Mouse (Mus musculus) heart, embryonic 16.5 days (tissue): ENCODE measurements around the gene Gm11020. TPM values are rescaled to one million over a fixed set of nuclear protein-coding genes. Genes with fewer than 3 reads are reported as not detected.

Experiments used
- ATAC-seq: fragments of 200-750 bp; cut with Nextera tagmentation; replicated peaks from 2 replicates; pipeline ENCODE4 v1.8.0; 2017; ENCODE audit warnings: moderate number of reproducible peaks; ENCODE audit not compliant: insufficient read depth, low FRiP score; ENCODE audit errors: extremely low read depth
- H3K27ac ChIP-seq: fragments of 300-500 bp; sonication (generic); 2 replicates; pipeline ENCODE4 v1.5.1; 2014; ENCODE audit warnings: mild to moderate bottlenecking, low read length, control low read depth, moderate library complexity
- H3K27me3 ChIP-seq: fragments of 300-500 bp; sonication (generic); 2 replicates; pipeline ENCODE4 v1.6.1; 2014; ENCODE audit warnings: low read length, mixed read lengths; ENCODE audit not compliant: control insufficient read depth, insufficient read depth
- H3K36me3 ChIP-seq: fragments of 300-500 bp; sonication (generic); 2 replicates; pipeline ENCODE4 v1.6.1; 2014; ENCODE audit not compliant: control insufficient read depth, insufficient read depth
- H3K4me1 ChIP-seq: fragments of 300-500 bp; sonication (generic); 2 replicates; pipeline ENCODE4 v1.6.1; 2014; ENCODE audit warnings: low read length, mixed read lengths; ENCODE audit not compliant: control insufficient read depth, insufficient read depth
- H3K4me2 ChIP-seq: fragments of 300-500 bp; sonication (generic); 2 replicates; pipeline ENCODE4 v1.6.1; 2014; ENCODE audit warnings: low read depth, mild to moderate bottlenecking, control low read depth, low read length
- H3K4me3 ChIP-seq: fragments of 300-500 bp; sonication (generic); 2 replicates; pipeline ENCODE4 v1.5.1; 2014; ENCODE audit warnings: mild to moderate bottlenecking, control low read depth, low read length
- H3K9ac ChIP-seq: fragments of 300-500 bp; sonication (generic); 2 replicates; pipeline ENCODE4 v1.6.1; 2014; ENCODE audit warnings: low read length, control low read depth
- H3K9me3 ChIP-seq: fragments of 300-500 bp; sonication (generic); replicated peaks from 2 replicates; pipeline ENCODE4 v1.6.1; 2016; ENCODE audit warnings: low read length; ENCODE audit not compliant: control insufficient read depth
- WGBS: fragments of 180-500 bp; shearing (Covaris S2); extraction: QIAGEN DNeasy Blood & Tissue Kit; methylation state at CpG from one replicate; pipeline ENCODE4 v1.1.7; 2014; 5-methylcytosine and 5-hydroxymethylcytosine counted together
- polyA plus RNA-seq: library from polyadenylated mRNA; unstranded; fragments of >200 nt; fragmentation: Nextera tagmentation; extraction: Ambion mirVana; gene quantifications from 2 replicates; pipeline ENCODE4 v1.2.1, GENCODE M21; 2015

Gm11020 gene
- polyA plus RNA-seq, 1 experiment from 2014 or later = not detected

GRCm38 (mm10) chr8:104353186-104353585 is 31.8 kb downstream of the Gm11020 start:
- Histone ChIP-seq H3K4me2 (no peak overlapping the region), H3K9me3 (no peaks in the 10 kb centered on the region), H3K27ac (no peak overlapping the region), H3K36me3 (peaks cover 6% of the 10 kb centered on the region; the same call in 1 of the 2 replicates), H3K4me3 (no peak overlapping the region), H3K9ac (no peak overlapping the region), H3K4me1 (peaks cover 11% of the 10 kb centered on the region), H3K27me3 (no peaks in the 10 kb centered on the region)
- ATAC-seq = no peak; the same call in 1 of the 2 replicates
- WGBS = 56% methylated on average over 5 of the region's 5 CpGs

GRCm38 (mm10) chr8:104354504-104354903 is 33.1 kb downstream of the Gm11020 start:
- Histone ChIP-seq H3K4me2 (no peak overlapping the region), H3K4me3 (no peak overlapping the region), H3K9ac (no peak overlapping the region), H3K9me3 (no peaks in the 10 kb centered on the region), H3K27me3 (no peaks in the 10 kb centered on the region), H3K27ac (no peak overlapping the region), H3K4me1 (peaks cover 3% of the 10 kb centered on the region; the same call in 1 of the 2 replicates), H3K36me3 (peaks cover 6% of the 10 kb centered on the region; the same call in 1 of the 2 replicates)
- no peak for ATAC-seq
- WGBS = 86% methylated on average over 10 of the region's 10 CpGs

GRCm38 (mm10) chr8:104358637-104359036 is 37.3 kb downstream of the Gm11020 start:
- no peak for ATAC-seq
- WGBS = 80% methylated on average over 3 of the region's 3 CpGs
- no peak overlapping the region for H3K4me3 ChIP-seq
- no peaks in the 10 kb centered on the region for H3K27me3 ChIP-seq
- peaks cover 3% of the 10 kb centered on the region; the same call in 1 of the 2 replicates for H3K4me1 ChIP-seq
- no peak overlapping the region for H3K9ac ChIP-seq
- H3K4me2 ChIP-seq = no peak overlapping the region
- no peak overlapping the region for H3K27ac ChIP-seq
- H3K9me3 ChIP-seq = no peaks in the 10 kb centered on the region
- 0 out of 2 replicates have a peak, but pooled peaks cover 2% of the 10 kb centered on the region for H3K36me3 ChIP-seq

GRCm38 (mm10) chr8:104359778-104360456 is 38.5 kb downstream of the Gm11020 start:
- no peaks in the 10 kb centered on the region for H3K36me3 ChIP-seq
- no peak for ATAC-seq
- no peaks in the 10 kb centered on the region for H3K27me3 ChIP-seq
- no peaks in the 10 kb centered on the region for H3K9me3 ChIP-seq
- H3K4me2 ChIP-seq = no peak overlapping the region
- H3K4me3 ChIP-seq = no peak overlapping the region
- H3K27ac ChIP-seq = no peak overlapping the region
- 79% methylated on average over 15 of the region's 15 CpGs for WGBS
- H3K4me1 ChIP-seq = peaks cover 3% of the 10 kb centered on the region; the same call in 1 of the 2 replicates
- no peak overlapping the region for H3K9ac ChIP-seq

- H3K4me1 ChIP-seq = peaks cover 6% of the 10 kb centered on the region
- no peak overlapping the region for H3K4me3 ChIP-seq
- no peak overlapping the region for H3K9ac ChIP-seq
- no peak overlapping the region for H3K27ac ChIP-seq
- 93% methylated on average over 9 of the region's 9 CpGs for WGBS
- H3K27me3 ChIP-seq = no peaks in the 10 kb centered on the region
- H3K36me3 ChIP-seq = no peaks in the 10 kb centered on the region
- H3K9me3 ChIP-seq = no peaks in the 10 kb centered on the region
- no peak overlapping the region for H3K4me2 ChIP-seq
- ATAC-seq = no peak
Observed at GRCm38 (mm10) chr8:104365695-104366094, 44.3 kb downstream of the Gm11020 start.

GRCm38 (mm10) chr8:104367398-104367797 is 46.0 kb downstream of the Gm11020 start:
- Histone ChIP-seq H3K27ac (no peak overlapping the region), H3K9me3 (no peaks in the 10 kb centered on the region), H3K4me1 (peaks cover 6% of the 10 kb centered on the region), H3K4me2 (no peak overlapping the region), H3K36me3 (no peaks in the 10 kb centered on the region), H3K4me3 (no peak overlapping the region), H3K9ac (no peak overlapping the region), H3K27me3 (no peaks in the 10 kb centered on the region)
- 69% methylated on average over 5 of the region's 5 CpGs for WGBS
- ATAC-seq = no peak

- no peak for ATAC-seq
- Histone ChIP-seq H3K27me3 (no peaks in the 10 kb centered on the region), H3K9ac (no peak overlapping the region), H3K4me1 (peaks cover 15% of the 10 kb centered on the region), H3K27ac (no peak overlapping the region), H3K9me3 (no peaks in the 10 kb centered on the region), H3K4me2 (no peak overlapping the region), H3K36me3 (no peaks in the 10 kb centered on the region), H3K4me3 (no peak overlapping the region)
- WGBS = 77% methylated on average over 12 of the region's 12 CpGs
Observed at GRCm38 (mm10) chr8:104369591-104369990, 48.2 kb downstream of the Gm11020 start.

GRCm38 (mm10) chr8:104370071-104370470 is 48.7 kb downstream of the Gm11020 start:
- H3K9me3 ChIP-seq = no peaks in the 10 kb centered on the region
- no peaks in the 10 kb centered on the region for H3K36me3 ChIP-seq
- no peak for ATAC-seq
- peaks cover 19% of the 10 kb centered on the region for H3K4me1 ChIP-seq
- 69% methylated on average over 6 of the region's 6 CpGs for WGBS
- H3K4me3 ChIP-seq = no peak overlapping the region
- H3K27me3 ChIP-seq = no peaks in the 10 kb centered on the region
- H3K27ac ChIP-seq = no peak overlapping the region
- H3K9ac ChIP-seq = no peak overlapping the region
- H3K4me2 ChIP-seq = no peak overlapping the region

- Histone ChIP-seq H3K4me3 (no peak overlapping the region), H3K4me1 (peaks cover 29% of the 10 kb centered on the region), H3K27me3 (no peaks in the 10 kb centered on the region), H3K36me3 (no peaks in the 10 kb centered on the region), H3K9ac (no peak overlapping the region), H3K4me2 (no peak overlapping the region), H3K9me3 (no peaks in the 10 kb centered on the region), H3K27ac (no peak overlapping the region)
- 90% methylated on average over 6 of the region's 6 CpGs for WGBS
- no peak for ATAC-seq
Observed at GRCm38 (mm10) chr8:104371121-104371520, 49.8 kb downstream of the Gm11020 start.
